Mouse (Mus musculus) right cerebral cortex, postnatal 4 days (tissue): Measurements from ENCODE around the gene Gm17455.

Experiments used
- DNase-seq: peaks from one replicate; pipeline ENCODE4 v3.0.0-alpha.2; 2022

Gene Gm17455

GRCm38 (mm10) chr10:60373937-60374578 is 25.5 kb upstream of the Gm17455 start:
- DNase-seq: no peak

- DNase-seq: no peak
These were observed 22.8 kb upstream of the Gm17455 start for GRCm38 (mm10) chr10:60376704-60377103.

DNA sequence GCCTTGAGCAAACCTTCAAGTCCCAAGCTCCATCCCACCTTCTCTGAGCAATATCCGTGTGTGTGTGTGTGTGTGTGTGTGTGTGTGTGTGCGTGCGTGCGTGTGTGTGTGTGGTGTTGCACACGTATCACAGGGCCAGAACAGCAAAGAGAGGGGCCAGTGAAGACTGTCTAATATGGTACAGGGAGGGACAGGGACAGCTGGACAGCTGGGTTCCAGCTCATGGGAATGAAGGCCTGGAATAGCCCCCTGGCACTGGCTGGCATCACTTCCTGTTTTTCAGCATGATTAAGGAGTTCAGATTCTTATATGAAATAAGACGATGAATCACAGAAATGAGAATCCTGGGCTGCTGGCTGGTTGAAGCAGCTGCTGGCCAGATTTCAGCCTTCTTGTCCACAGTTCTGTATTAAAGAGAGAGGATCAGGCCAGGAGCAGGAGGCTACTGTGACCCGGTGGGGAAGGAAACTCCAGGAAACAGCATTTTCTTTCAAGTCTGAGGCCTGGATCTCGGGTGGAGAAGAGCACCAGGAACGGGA is 20.0 kb upstream of the Gm17455 start:
- no peak for DNase-seq

GRCm38 (mm10) chr10:60380229-60380628 is 19.3 kb upstream of the Gm17455 start:
- DNase-seq: no peak

GRCm38 (mm10) chr10:60381142-60381925 is 18.2 kb upstream of the Gm17455 start:
- DNase-seq: no peak

- no peak for DNase-seq
These were observed 11.2 kb upstream of the Gm17455 start for GRCm38 (mm10) chr10:60388332-60388731.

DNA sequence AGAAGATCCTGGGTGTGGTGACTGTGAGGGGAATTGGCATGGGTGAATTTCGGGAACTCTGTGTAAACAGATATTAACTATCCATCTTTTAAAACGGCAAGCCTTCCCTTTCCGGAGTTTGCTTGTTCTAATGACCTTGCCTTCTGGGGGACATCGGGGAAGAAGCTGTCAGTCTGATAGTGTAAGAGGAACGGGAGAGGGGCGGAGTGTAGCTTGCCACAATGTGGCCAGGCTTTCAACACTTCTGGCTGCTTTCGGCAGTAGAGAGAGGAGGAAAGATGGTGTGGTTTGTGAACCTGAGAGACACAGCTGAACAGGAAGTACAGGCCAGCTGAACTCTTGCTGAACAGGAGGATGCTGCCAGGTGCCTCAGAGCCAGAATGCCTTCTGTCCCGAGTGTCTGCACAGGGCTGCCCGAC is 10.1 kb upstream of the Gm17455 start:
- no peak for DNase-seq

DNA sequence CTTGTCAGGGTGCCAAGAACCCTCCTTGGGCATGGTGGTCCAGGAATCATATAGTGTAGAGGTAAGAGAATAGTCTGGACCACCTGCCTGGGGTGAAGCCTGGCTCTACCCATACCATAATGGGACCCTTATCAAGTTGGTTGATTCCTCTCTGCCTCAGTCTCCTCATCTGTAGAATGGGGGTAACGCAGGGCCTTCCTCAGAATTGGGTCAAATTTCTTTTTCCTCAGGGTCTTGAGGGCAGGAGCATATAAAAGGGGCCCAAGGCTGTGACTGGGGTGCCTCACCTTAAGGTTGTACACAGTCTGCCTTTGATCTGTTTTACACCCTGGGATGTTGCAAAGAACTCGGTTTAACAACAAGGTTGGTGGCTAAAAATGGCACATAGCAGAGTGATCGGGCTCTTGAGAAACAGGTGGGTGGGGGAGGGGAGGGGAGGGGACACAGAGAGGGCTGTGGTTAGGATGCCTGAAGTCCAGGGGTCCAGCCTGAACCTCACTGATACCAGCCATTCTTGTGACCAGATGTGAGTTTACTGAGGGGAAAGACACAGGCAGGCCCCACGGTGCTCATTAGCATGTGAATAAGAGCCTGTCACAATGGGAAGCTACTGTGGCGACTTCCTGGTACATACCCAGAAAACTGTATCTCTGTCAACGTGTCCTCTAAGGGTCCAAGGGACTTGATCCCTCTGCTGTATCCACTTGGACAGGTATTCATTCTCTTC is 9.2 kb upstream of the Gm17455 start:
- DNase-seq: no peak

- no peak for DNase-seq
These were observed 8.6 kb upstream of the Gm17455 start for GRCm38 (mm10) chr10:60390904-60391420.

DNA sequence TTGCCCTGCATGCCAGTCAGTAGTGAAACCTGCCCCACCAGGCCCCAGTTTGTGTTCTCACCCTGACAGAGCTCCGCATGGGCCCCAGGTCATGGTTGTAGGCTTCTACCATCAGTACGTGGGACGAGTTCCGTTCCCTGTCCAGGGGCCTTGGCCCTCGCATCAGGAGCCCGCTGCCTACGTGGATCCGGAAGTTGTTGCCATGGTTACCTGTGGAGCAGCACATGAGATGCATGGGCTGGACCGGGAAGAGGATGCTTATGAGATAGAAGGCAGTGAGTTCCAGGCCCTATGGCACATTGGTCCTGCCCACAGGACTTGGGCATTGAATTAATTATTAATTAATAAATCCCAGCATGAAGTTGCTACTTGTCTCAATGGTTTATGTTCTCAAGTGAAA is 7.9 kb upstream of the Gm17455 start:
- DNase-seq: no peak

- DNase-seq: peak; percentile 47
These were observed 4.6 kb upstream of the Gm17455 start for GRCm38 (mm10) chr10:60394936-60395335.

- no peak for DNase-seq
These were observed 3.9 kb upstream of the Gm17455 start for GRCm38 (mm10) chr10:60395605-60396004.

DNA sequence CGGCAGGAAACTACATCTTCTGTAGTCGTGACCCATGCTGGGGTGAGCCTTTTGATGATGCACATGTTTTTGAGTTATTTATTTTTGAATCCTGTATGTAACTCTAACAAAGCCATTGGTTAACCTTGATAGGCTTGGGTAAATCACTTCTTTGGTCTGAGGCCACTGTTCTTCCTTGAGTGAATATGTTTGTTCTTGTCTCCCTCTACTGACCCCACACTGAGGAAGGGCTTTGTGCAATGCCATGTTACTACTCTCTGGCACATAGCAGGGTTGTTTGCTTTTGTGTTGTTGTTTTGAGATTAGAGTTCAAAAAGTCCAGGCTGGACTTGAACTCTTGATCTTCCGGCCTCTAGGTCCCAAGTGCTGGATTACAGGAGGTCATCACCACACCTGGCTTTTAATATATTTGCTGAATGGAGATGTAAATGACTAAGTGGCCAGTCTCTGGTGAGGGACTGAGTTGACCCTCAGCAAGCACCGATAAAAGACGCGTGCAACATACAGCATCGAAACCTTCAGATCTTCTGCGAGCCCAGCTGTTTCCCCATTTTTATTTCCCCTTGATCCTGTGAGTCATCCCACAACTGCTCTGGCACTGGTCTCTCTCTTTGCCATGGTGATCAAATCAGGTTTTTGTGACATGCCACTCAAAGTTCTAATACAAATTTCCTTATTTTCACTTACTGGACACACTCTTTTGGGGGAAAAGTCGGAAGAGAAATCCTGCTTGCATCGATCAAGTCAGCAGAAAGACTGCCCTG is 1.3 kb upstream of the Gm17455 start:
- no peak for DNase-seq

DNA sequence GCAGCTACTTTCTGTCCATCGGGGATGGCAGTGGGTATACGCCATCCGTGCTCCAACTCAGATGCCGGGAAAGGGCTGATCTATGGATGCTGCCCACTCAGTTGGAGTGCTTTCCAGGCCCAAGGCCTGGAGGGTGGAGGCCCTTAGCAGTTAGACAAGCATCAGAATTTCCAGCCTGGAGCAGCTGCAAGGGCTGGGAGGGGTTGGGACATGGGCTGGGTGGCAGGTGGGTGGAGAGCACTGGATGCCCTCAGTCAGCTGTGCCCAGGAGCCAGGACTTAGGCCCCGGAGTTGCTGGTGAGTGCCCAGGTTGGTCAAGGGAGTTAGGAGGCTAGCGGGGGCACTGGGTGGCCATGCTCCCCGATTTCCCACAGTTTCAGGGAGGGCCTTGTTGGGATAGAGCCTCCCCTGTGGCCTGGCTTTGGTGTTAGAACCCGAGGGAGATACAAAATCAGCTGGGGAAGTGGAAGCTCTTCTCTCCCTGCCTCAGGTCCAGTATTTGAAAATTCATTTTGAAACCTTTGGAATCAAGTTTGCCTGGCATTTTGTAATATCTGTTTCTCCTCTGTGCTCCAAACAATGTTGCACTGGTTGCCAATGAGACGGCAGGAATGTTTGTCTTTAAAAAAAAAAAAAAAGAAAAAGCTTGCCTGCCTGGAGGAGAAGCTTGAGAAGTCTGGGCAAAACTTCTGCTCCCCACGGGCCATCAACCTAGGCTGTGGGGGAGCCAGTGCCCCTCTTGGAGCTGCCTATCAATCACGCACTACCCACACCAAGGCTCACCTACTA is 1.2 kb downstream of the Gm17455 start:
- DNase-seq: no peak

GRCm38 (mm10) chr10:60405460-60406177 is 6.1 kb downstream of the Gm17455 start:
- peak; percentile 35 for DNase-seq

GRCm38 (mm10) chr10:60407831-60408230 is 8.3 kb downstream of the Gm17455 start:
- peak; percentile 74 for DNase-seq

DNA sequence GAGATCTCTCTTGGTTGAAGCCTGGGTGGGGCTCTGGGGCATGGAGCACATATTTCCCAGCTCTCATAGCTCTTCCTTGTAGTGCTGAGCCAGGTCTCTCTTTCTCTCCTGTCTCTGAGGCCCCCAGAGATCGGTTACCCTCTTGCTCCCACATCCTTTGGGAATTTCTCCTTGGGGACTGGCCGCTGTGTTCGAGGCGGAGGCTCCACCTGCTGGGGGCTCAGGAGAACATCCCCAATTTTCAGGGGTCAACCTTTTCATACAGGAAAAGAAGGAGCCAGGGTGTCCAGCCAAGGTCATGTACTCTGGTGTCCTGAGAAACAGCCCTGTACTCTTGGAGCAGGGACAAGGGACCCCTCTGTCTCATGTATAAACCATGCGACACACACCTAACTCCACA is 12.3 kb downstream of the Gm17455 start:
- no peak for DNase-seq

GRCm38 (mm10) chr10:60413756-60414155 is 14.2 kb downstream of the Gm17455 start:
- DNase-seq: no peak

- DNase-seq: no peak
These were observed 17.5 kb downstream of the Gm17455 start for GRCm38 (mm10) chr10:60417041-60417440.

DNA sequence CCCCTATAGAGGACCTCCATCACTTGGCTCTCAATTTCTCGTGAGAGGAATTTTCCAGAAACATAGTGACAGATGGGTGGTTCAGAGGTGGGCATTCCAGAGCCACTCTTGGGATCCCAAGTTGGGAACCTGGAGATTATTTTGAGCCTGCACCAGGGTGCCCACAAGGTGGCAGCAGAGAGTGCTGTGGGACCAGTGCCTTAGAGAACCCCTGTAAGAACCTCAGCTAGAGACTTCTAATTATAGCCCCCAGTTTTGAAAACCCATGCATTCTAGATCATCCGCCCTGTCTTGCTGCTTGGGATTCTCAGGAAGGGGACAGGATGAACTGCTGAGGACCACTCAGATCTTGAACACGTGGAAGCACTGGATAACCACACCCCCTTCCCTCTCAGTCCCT is 18.6 kb downstream of the Gm17455 start:
- DNase-seq: peak; percentile 87

- no peak for DNase-seq
These were observed 20.1 kb downstream of the Gm17455 start for GRCm38 (mm10) chr10:60419624-60420023.
